Mouse (Mus musculus) yolk sac, embryonic 10.5 days (tissue): Measurements from ENCODE around the gene Dnajb14.
"Not testable (repeated sequence)": the region's sequence is repeated elsewhere in the genome, so short reads cannot be mapped to it uniquely, and the experiment has no call there.

Experiments
- DNase-seq: peaks from one replicate; pipeline ENCODE4 v3.0.0-alpha.2; 2017; ENCODE audit warnings: low spot score

The Dnajb14 gene

GRCm38 (mm10) chr3:137952914-137953880, 85.7 kb downstream of the Dnajb14 start:
- no peak for DNase-seq

GRCm38 (mm10) chr3:137954256-137954916, 86.9 kb downstream of the Dnajb14 start:
- no peak for DNase-seq

DNA sequence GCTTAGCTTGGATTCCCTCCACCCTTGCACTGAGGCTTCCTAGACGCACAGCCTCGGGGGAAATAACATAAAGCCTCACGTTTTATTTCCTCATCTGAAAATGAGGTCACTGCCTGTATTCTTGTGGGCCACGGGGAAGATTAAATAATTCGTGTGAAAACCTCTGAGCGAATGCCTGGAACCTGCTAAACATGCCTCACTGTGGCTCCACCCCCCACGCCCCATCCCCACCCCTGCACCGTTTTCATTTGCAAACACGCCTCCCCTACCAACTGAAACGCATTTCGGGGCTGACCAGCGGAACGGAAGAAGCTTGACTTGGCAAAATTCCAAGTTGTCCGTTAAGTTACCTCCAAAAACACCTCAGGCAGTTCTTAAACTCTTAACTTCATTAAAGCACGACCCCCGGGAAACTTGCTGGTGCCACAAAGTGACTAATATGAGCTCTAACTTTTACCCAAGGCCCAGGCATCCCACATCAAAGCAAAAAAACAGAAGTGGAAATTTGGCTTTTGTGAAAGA, 88.1 kb downstream of the Dnajb14 start:
- DNase-seq = no peak

- no peak for DNase-seq
Observed at GRCm38 (mm10) chr3:137957864-137958263, 90.4 kb downstream of the Dnajb14 start.

DNA sequence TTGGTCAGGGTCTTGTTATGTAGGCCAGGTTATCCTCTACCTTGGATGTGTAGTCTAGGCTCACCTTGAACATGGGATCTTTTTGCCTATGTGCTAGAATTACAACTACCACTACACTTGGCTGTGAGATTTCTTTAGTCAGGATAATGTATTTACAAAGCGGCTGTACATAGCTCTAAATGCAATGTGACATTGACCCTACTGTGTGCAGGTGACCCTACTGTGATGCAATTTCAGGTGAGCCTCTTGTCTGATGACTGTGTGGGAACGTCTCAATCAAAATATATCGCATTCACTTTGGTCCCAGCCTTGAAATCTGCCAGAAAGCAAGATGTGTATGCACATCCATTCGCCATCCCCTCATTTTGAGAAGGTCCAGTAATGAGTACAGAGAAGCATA, 90.9 kb downstream of the Dnajb14 start:
- no peak for DNase-seq

- no peak for DNase-seq
Observed at GRCm38 (mm10) chr3:137959456-137959855, 92.0 kb downstream of the Dnajb14 start.

GRCm38 (mm10) chr3:137961736-137962385, 94.4 kb downstream of the Dnajb14 start:
- no peak for DNase-seq

DNA sequence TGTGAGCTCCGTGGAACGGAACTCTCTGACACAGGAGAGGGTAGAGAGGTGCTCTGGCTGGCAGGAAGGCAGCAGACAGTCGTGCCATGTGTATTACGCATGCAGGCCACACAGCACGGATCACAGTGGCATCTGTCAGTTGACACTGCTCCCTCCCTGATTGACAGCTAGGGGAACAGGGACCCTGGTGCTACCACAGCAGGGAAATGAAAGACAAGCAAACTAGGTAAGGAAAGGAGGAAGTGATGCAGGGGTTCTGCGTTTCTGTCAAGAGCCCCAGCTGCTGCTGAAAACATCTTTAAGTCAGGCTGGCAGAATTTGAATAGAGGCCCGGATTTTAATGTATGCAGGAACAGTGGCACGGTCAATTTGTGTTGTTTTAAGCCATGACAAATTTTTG, 96.0 kb downstream of the Dnajb14 start:
- DNase-seq = no peak

DNA sequence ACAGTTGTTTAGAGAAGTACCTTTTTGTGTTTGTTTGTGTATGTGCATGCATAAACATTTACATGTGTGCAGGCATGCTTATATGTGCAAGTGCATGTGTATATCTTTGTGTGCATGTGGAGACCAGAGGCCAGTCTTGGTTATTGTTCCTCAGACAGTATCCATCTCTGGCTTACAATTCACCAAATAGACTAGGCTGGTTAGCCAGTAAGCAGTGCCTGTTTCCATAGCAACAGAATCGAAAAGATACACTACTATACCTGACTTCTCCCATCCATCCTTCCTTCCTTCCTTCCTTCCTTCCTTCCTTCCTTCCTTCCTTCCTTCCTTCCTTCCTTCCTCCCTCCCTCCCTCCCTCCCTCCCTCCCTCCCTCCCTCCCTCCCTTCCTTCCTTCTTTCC, 96.5 kb downstream of the Dnajb14 start:
- not testable (repeated sequence) for DNase-seq
